Mouse (Mus musculus): ENCODE results near the gene Txndc9. TPM values are rescaled to one million over a fixed set of nuclear protein-coding genes. Genes with fewer than 3 reads are reported as not detected.

Txndc9 gene
- polyA plus RNA-seq, 1 experiment from 2014 or later, result 53.1 TPM

GRCm38 (mm10) chr1:37954786-37955185, 42.9 kb downstream of the Txndc9 start:
- 69% methylated on average over 7 of the region's 7 CpGs for WGBS (ENCODE audit: insufficient replicate concordance)
- ATAC-seq (no peak), DNase-seq (no peak)
- Histone ChIP-seq H3K9ac (replicated peaks) (no peak overlapping the region), H3K9me3 (ENCODE audit: low read length) (no peaks in the 10 kb centered on the region), H3K4me2 (ENCODE audit: low read depth, low read length) (no peak overlapping the region), H3K27ac (ENCODE audit: low read depth) (no peak overlapping the region), H3K36me3 (replicated peaks; ENCODE audit: insufficient read depth, low read length) (no peaks in the 10 kb centered on the region), H3K27me3 (ENCODE audit: insufficient read depth, low read length) (no peaks in the 10 kb centered on the region), H3K4me3 (ENCODE audit: low read depth, low read length) (no peak overlapping the region), H3K4me1 (ENCODE audit: insufficient read depth) (no peaks in the 10 kb centered on the region)
- no peak for TF ChIP-seq CTCF (IDR thresholded peaks at IDR 0.05; ENCODE audit: low read depth)
- TF ChIP-seq EP300 (IDR thresholded peaks at IDR 0.05; ENCODE audit: low read depth), result no peak

- TF ChIP-seq EP300 (IDR thresholded peaks at IDR 0.05; ENCODE audit: low read depth) (no peak), CTCF (IDR thresholded peaks at IDR 0.05; ENCODE audit: low read depth) (no peak)
- 69% methylated on average over 2 of the region's 2 CpGs for WGBS (ENCODE audit: insufficient replicate concordance)
These were observed 48.8 kb downstream of the Txndc9 start for GRCm38 (mm10) chr1:37948906-37949305.

More at GRCm38 (mm10) chr1:37948906-37949305, 48.8 kb downstream of the Txndc9 start:
- Histone ChIP-seq H3K4me3 (ENCODE audit: low read depth, low read length) (no peak overlapping the region), H3K27ac (ENCODE audit: low read depth) (no peak overlapping the region), H3K4me1 (ENCODE audit: insufficient read depth) (no peaks in the 10 kb centered on the region), H3K27me3 (ENCODE audit: insufficient read depth, low read length) (no peaks in the 10 kb centered on the region), H3K36me3 (replicated peaks; ENCODE audit: insufficient read depth, low read length) (no peaks in the 10 kb centered on the region), H3K4me2 (ENCODE audit: low read depth, low read length) (no peak overlapping the region), H3K9ac (replicated peaks) (no peak overlapping the region), H3K9me3 (ENCODE audit: low read length) (no peaks in the 10 kb centered on the region)
- DNase-seq, result no peak
- no peak for ATAC-seq

Other genes with a start within 250 kb of the Txndc9 start
- gene Tsga10, start 131.5 kb downstream of the Txndc9 start, polyA plus RNA-seq (2015; fragmentation: Nextera tagmentation; extraction: Ambion mirVana), result 1.0 and 1.1 TPM in 2 replicates
- gene Lipt1, start 126.2 kb downstream of the Txndc9 start, polyA plus RNA-seq (2015; fragmentation: Nextera tagmentation; extraction: Ambion mirVana), result 4.9 and 5.7 TPM in 2 replicates
- gene Mitd1, start 107.5 kb downstream of the Txndc9 start, polyA plus RNA-seq (2015; fragmentation: Nextera tagmentation; extraction: Ambion mirVana), result 11.3 and 12.9 TPM in 2 replicates
- gene Mrpl30, start 107.4 kb downstream of the Txndc9 start, polyA plus RNA-seq (2015; fragmentation: Nextera tagmentation; extraction: Ambion mirVana), result 180 and 185 TPM in 2 replicates
- not detected in 2 replicates for gene Lyg2, start 81.4 kb downstream of the Txndc9 start, polyA plus RNA-seq (2015; fragmentation: Nextera tagmentation; extraction: Ambion mirVana)
- not detected in 2 replicates for gene Lyg1, start 40.1 kb downstream of the Txndc9 start, polyA plus RNA-seq (2015; fragmentation: Nextera tagmentation; extraction: Ambion mirVana)
- gene Eif5b, start 117 bp upstream of the Txndc9 start, polyA plus RNA-seq (2015; fragmentation: Nextera tagmentation; extraction: Ambion mirVana), result 11.2 and 12.4 TPM in 2 replicates
- gene Rev1, start 131.9 kb upstream of the Txndc9 start, polyA plus RNA-seq (2015; fragmentation: Nextera tagmentation; extraction: Ambion mirVana), result 8.1 and 8.8 TPM in 2 replicates

All from liver, postnatal 0 days (tissue).